Mouse (Mus musculus) C2C12 (cell line): ENCODE data around the gene Itga11. TPM values are rescaled to one million over a fixed set of nuclear protein-coding genes. Genes with fewer than 3 reads are reported as not detected.

Source experiments
- H3K27me3 ChIP-seq: one replicate; pipeline ENCODE4 v1.6.1; 2011; ENCODE audit not compliant: control insufficient read depth, insufficient read depth, insufficient read length
- H3K36me3 ChIP-seq: one replicate; pipeline ENCODE4 v1.6.1; 2011; ENCODE audit not compliant: control insufficient read depth, insufficient read depth
- H3K4me3 ChIP-seq: one replicate; pipeline ENCODE4 v1.5.1; 2011; ENCODE audit warnings: mild to moderate bottlenecking, control low read depth; ENCODE audit not compliant: poor library complexity, insufficient read depth, severe bottlenecking
- H3K79me2 ChIP-seq: one replicate; pipeline ENCODE4 v1.6.1; 2011; ENCODE audit not compliant: control insufficient read depth, insufficient read depth
- H3K79me3 ChIP-seq: one replicate; pipeline ENCODE4 v1.6.1; 2011; ENCODE audit warnings: low read depth, control low read depth
- H3ac ChIP-seq: one replicate; pipeline ENCODE3; 2011; ENCODE audit warnings: low read depth; ENCODE audit not compliant: control insufficient read depth, insufficient read length
- CEBPB ChIP-seq: IDR thresholded peaks from one replicate; pipeline ENCODE4 v1.6.1; 2011; ENCODE audit warnings: low read depth, mild to moderate bottlenecking, control low read depth, moderate library complexity
- CTCF ChIP-seq: IDR thresholded peaks from one replicate; pipeline ENCODE4 v1.5.1; 2011; ENCODE audit not compliant: control insufficient read depth, insufficient read depth, insufficient read length
- FOSL1 ChIP-seq: IDR thresholded peaks from one replicate; pipeline ENCODE4 v1.8.0; 2011; ENCODE audit warnings: mild to moderate bottlenecking, low read length; ENCODE audit not compliant: poor library complexity, insufficient read depth, severe bottlenecking
- MAX ChIP-seq: IDR thresholded peaks from one replicate; pipeline ENCODE4 v1.6.1; 2011; ENCODE audit warnings: mild to moderate bottlenecking, control low read depth
- MYOD1 ChIP-seq: IDR thresholded peaks from one replicate; pipeline ENCODE4 v1.6.1; 2011; ENCODE audit warnings: low read depth; ENCODE audit not compliant: control insufficient read depth, insufficient read length
- MYOG ChIP-seq: IDR thresholded peaks from one replicate; pipeline ENCODE4 v1.6.1; 2011; ENCODE audit not compliant: control insufficient read depth, insufficient read length; ENCODE audit errors: extremely low read depth
- USF1 ChIP-seq: IDR thresholded peaks from one replicate; pipeline ENCODE4 v1.6.1; 2011; ENCODE audit warnings: low read depth, mild to moderate bottlenecking, control low read depth, moderate library complexity
- polyA plus RNA-seq: library from polyadenylated mRNA; unstranded; fragments of >200 nt; fragmentation: generic; extraction: Trizol; gene quantifications from one replicate; pipeline ENCODE4 v1.2.1, GENCODE M21; 2012; ENCODE audit warnings: missing spikeins

Itga11 gene
- polyA plus RNA-seq, 1 experiment, result 0.14 TPM

DNA sequence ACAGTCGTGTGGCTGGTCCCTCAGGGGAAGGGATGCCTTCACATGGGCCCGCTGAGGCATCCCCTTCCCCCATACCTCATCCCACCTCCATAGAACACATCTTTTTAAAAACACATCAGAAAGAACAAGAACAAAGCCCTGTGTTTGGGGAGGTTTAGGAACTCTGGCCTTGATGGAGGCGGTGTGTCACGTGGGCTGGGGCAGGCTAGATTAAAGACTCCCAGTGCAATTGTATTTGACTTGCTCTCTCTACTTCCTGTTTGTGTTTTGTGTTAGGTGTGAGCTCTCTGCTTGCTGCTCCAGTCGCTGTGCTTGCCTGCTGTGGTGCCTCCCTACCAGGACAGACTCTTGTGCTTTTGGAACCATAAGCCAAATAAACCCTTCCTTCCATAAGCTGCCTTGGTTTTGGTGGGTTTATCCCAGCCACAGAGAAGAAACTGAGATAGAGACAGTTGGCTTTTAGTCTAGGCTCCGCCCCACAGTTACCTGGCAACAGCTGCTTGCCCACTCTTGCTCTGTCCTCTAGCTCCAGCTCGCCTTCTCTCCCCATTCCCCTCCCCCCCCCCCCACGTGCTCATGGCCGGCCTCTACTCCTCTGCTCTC is 148.3 kb downstream of the Itga11 start:
- Histone ChIP-seq H3K79me3 (no peaks in the 10 kb centered on the region), H3K79me2 (no peaks in the 10 kb centered on the region), H3K4me3 (no peak overlapping the region), H3K36me3 (no peaks in the 10 kb centered on the region), H3K27me3 (no peaks in the 10 kb centered on the region), H3ac (no peak overlapping the region)
- no peak for TF ChIP-seq USF1
- no peak for TF ChIP-seq CEBPB
- no peak for TF ChIP-seq MYOD1
- TF ChIP-seq MYOG, result no peak
- no peak for TF ChIP-seq MAX
- no peak for TF ChIP-seq FOSL1
- TF ChIP-seq CTCF, result no peak

DNA sequence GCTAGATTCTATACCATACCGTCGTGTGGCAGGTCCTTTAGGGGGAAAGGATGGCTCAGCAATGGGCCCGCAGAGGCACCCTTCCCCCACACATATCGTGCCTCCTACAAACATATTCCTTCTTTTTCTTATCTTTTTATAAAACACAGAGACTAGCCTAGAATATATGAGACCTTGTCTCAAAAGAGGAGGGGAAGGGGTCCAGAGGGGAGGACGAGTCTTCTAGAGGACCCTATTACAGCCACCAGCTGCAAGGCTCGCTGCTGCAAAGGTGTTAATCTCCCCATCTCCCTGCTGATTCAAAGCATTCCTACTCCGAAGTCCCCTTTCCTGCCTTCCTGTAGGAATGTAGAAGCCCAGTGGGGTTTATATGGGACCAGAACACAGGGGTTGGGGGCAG is 148.8 kb downstream of the Itga11 start:
- H3K79me3 ChIP-seq, result no peaks in the 10 kb centered on the region
- no peak for TF ChIP-seq CTCF
- H3ac ChIP-seq, result no peak overlapping the region
- no peaks in the 10 kb centered on the region for H3K36me3 ChIP-seq
- no peak overlapping the region for H3K4me3 ChIP-seq
- no peaks in the 10 kb centered on the region for H3K27me3 ChIP-seq
- no peaks in the 10 kb centered on the region for H3K79me2 ChIP-seq

DNA sequence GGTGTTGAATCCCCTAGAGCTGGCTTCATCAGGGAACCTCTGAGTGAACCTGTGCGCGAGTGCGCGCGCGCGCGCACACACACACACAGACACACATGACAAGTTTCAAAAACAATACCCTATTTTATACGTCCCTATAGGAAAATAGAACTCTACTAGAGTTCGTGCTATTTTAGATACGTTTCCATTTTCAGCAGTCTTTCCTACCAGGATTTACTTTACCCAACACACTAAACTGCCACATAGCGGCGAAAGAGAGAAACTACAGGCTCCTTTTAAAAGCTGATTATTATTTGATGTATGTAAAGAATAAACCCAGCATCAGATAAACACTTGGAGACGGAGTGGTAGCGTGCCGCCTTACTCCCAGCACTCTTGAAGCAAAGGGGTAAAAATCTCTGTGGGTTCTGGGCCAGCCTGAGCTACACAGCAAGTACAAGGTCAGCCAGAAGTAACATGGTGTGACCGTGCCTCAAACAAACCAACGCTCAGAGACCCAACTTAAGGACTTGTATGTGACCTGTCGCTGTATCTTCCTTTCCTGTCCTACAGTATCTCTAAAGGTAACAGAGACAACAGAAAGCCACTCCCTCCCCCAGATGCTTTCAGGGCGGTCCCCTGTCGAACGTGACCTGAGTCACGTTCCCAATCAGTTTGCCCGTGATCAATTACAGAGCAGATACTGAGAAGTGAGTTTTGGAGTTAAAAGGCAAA is 150.5 kb downstream of the Itga11 start:
- H3ac ChIP-seq, result no peak overlapping the region
- no peaks in the 10 kb centered on the region for H3K79me2 ChIP-seq
- H3K79me3 ChIP-seq, result no peaks in the 10 kb centered on the region
- H3K4me3 ChIP-seq, result no peak overlapping the region
- H3K27me3 ChIP-seq, result no peaks in the 10 kb centered on the region
- no peak for TF ChIP-seq CTCF
- TF ChIP-seq MYOG, result no peak
- TF ChIP-seq USF1, result no peak
- TF ChIP-seq CEBPB, result no peak
- TF ChIP-seq MAX, result no peak
- H3K36me3 ChIP-seq, result no peaks in the 10 kb centered on the region

DNA sequence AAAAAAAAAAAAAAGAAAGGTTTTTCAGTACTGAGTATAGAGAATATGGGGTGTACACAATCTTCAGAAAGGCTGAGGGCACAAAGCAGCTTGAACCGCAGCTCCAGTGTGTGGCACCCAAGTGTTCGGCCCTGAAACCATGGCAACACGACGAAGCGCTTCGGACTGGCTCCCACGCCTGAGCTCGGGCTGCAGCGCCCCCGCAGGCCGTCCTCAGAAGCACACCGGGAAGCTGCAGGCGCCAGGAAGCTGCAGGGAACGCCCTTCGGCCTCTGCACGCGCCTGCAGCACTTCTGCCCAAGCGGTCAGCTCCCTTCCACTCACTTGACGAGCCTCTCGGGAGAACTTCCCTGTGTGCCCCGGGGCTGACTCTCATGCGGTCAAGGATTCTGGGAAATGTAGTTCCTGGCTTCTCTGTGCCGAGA is 151.0 kb downstream of the Itga11 start:
- Histone ChIP-seq H3K79me3 (no peaks in the 10 kb centered on the region), H3K27me3 (no peaks in the 10 kb centered on the region), H3ac (no peak overlapping the region), H3K79me2 (no peaks in the 10 kb centered on the region), H3K4me3 (no peak overlapping the region), H3K36me3 (no peaks in the 10 kb centered on the region)
- peak; percentile 97 for TF ChIP-seq CTCF
- TF ChIP-seq CEBPB, result no peak
- no peak for TF ChIP-seq MYOG
- no peak for TF ChIP-seq USF1
- TF ChIP-seq FOSL1, result no peak
- TF ChIP-seq MAX, result peak; percentile 91

DNA sequence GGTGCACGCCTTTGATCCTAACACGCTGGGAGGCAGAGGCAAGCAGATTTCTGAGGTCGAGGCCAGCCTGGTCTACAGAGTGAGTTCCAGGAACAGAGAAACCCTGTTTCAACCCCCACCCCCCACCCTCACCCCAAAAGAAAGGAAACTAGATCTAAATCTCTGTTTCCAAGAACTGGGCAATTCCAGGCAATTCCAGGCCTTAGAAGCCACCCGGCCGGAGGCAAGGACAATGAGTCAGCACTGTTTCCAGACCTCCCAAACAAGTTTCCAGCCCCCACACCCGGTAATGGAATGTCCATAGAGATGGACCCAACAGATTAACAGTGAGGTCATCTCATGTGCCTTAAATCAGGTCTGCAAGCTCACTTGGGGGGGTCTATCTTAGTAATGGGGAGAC is 152.3 kb downstream of the Itga11 start:
- no peak for TF ChIP-seq MYOD1
- TF ChIP-seq CEBPB, result no peak
- TF ChIP-seq MYOG, result no peak
- TF ChIP-seq USF1, result no peak
- TF ChIP-seq MAX, result no peak
- TF ChIP-seq FOSL1, result no peak
- no peak for TF ChIP-seq CTCF
- Histone ChIP-seq H3K36me3 (no peaks in the 10 kb centered on the region), H3K4me3 (no peak overlapping the region), H3ac (no peak overlapping the region), H3K79me2 (no peaks in the 10 kb centered on the region), H3K79me3 (no peaks in the 10 kb centered on the region), H3K27me3 (no peaks in the 10 kb centered on the region)

Other genes starting within 250 kb of the Itga11 start
- gene Coro2b, start 140.8 kb upstream of the Itga11 start, polyA plus RNA-seq, result 9.9 TPM
- 11.0 TPM for gene Fem1b, start 134.1 kb downstream of the Itga11 start, polyA plus RNA-seq
- gene Cln6, start 161.0 kb downstream of the Itga11 start, polyA plus RNA-seq, result 14.2 TPM
- gene Calml4, start 180.3 kb downstream of the Itga11 start, polyA plus RNA-seq, result 0.30 TPM